Mouse (Mus musculus) heart, embryonic 12.5 days (tissue): ENCODE measurements around the gene Irgc1. TPM values are rescaled to one million over a fixed set of nuclear protein-coding genes. Genes with fewer than 3 reads are reported as not detected.

Experiments
- ATAC-seq: fragments of 200-750 bp; cut with Nextera tagmentation; 2 replicates; pipeline ENCODE4 v1.8.0; 2017; ENCODE audit warnings: moderate TSS enrichment, moderate library complexity; ENCODE audit not compliant: insufficient number of reproducible peaks, low FRiP score
- H3K27ac ChIP-seq: fragments of 300-500 bp; sonication (generic); 2 replicates; pipeline ENCODE4 v1.5.1; 2016; ENCODE audit warnings: mild to moderate bottlenecking, moderate library complexity; ENCODE audit not compliant: poor library complexity, severe bottlenecking
- H3K27me3 ChIP-seq: fragments of 300-500 bp; sonication (generic); replicated peaks from 2 replicates; pipeline ENCODE4 v1.6.1; 2016; ENCODE audit warnings: mild to moderate bottlenecking, moderate library complexity
- H3K36me3 ChIP-seq: fragments of 300-500 bp; sonication (generic); 2 replicates; pipeline ENCODE4 v1.6.1; 2016; ENCODE audit warnings: mild to moderate bottlenecking, moderate library complexity
- H3K4me1 ChIP-seq: fragments of 300-500 bp; sonication (generic); replicated peaks from 2 replicates; pipeline ENCODE4 v1.6.1; 2016; ENCODE audit warnings: mild to moderate bottlenecking
- H3K4me2 ChIP-seq: fragments of 300-500 bp; sonication (generic); 2 replicates; pipeline ENCODE4 v1.6.1; 2016; ENCODE audit warnings: mild to moderate bottlenecking, moderate library complexity
- H3K4me3 ChIP-seq: fragments of 300-500 bp; sonication (generic); 2 replicates; pipeline ENCODE4 v1.5.1; 2016; ENCODE audit warnings: mild to moderate bottlenecking
- H3K9ac ChIP-seq: fragments of 300-500 bp; sonication (generic); 2 replicates; pipeline ENCODE4 v1.6.1; 2016; ENCODE audit warnings: mild to moderate bottlenecking, moderate library complexity
- H3K9me3 ChIP-seq: fragments of 300-500 bp; sonication (generic); replicated peaks from 2 replicates; pipeline ENCODE4 v1.6.1; 2016; ENCODE audit warnings: mild to moderate bottlenecking, moderate library complexity
- WGBS: fragments of 180-500 bp; shearing (Covaris S2); methylation state at CpG from one replicate; pipeline ENCODE4 v1.1.7; 2016; 5-methylcytosine and 5-hydroxymethylcytosine counted together
- polyA plus RNA-seq: library from polyadenylated mRNA; unstranded; fragments of >200 nt; fragmentation: Nextera tagmentation; extraction: Ambion mirVana; gene quantifications from 2 replicates; pipeline ENCODE4 v1.2.1, GENCODE M21; 2016

Gene Irgc1
- polyA plus RNA-seq, 1 experiment from 2014 or later, result not detected

GRCm38 (mm10) chr7:24455726-24456125, 3.6 kb upstream of the Irgc1 start:
- Histone ChIP-seq H3K27ac (no peak overlapping the region), H3K36me3 (no peaks in the 10 kb centered on the region), H3K9me3 (no peaks in the 10 kb centered on the region), H3K4me2 (no peak overlapping the region), H3K4me1 (0 out of 2 replicates have a peak, but pooled peaks cover 6% of the 10 kb centered on the region), H3K4me3 (no peak overlapping the region), H3K27me3 (peaks cover 9% of the 10 kb centered on the region), H3K9ac (no peak overlapping the region)
- ATAC-seq, result no peak
- 64% methylated on average over 5 of the region's 5 CpGs for WGBS

- no peaks in the 10 kb centered on the region for H3K9me3 ChIP-seq
- no peaks in the 10 kb centered on the region for H3K36me3 ChIP-seq
- WGBS, result 63% methylated on average over 2 of the region's 2 CpGs
- ATAC-seq, result no peak
- H3K4me3 ChIP-seq, result no peak overlapping the region
- H3K27me3 ChIP-seq, result peaks cover 14% of the 10 kb centered on the region; the same call in 1 of the 2 replicates
- H3K4me1 ChIP-seq, result no peaks in the 10 kb centered on the region
- no peak overlapping the region for H3K4me2 ChIP-seq
- H3K27ac ChIP-seq, result no peak overlapping the region
- no peak overlapping the region for H3K9ac ChIP-seq
Observed at GRCm38 (mm10) chr7:24454199-24454598, 2.1 kb upstream of the Irgc1 start.

- no peaks in the 10 kb centered on the region for H3K4me1 ChIP-seq
- 49% methylated on average over 9 of the region's 9 CpGs for WGBS
- no peak for ATAC-seq
- no peak overlapping the region for H3K4me2 ChIP-seq
- H3K9me3 ChIP-seq, result no peaks in the 10 kb centered on the region
- no peak overlapping the region for H3K4me3 ChIP-seq
- peaks cover 6% of the 10 kb centered on the region; the same call in 1 of the 2 replicates for H3K27me3 ChIP-seq
- H3K27ac ChIP-seq, result no peak overlapping the region
- H3K36me3 ChIP-seq, result no peaks in the 10 kb centered on the region
- H3K9ac ChIP-seq, result no peak overlapping the region
Observed at GRCm38 (mm10) chr7:24450585-24451017, 1.5 kb downstream of the Irgc1 start.

- H3K4me2 ChIP-seq, result no peak overlapping the region
- no peaks in the 10 kb centered on the region for H3K9me3 ChIP-seq
- no peaks in the 10 kb centered on the region for H3K4me1 ChIP-seq
- H3K4me3 ChIP-seq, result no peak overlapping the region
- 49% methylated on average over 14 of the region's 14 CpGs for WGBS
- H3K27me3 ChIP-seq, result peaks cover 6% of the 10 kb centered on the region; the same call in 1 of the 2 replicates
- no peaks in the 10 kb centered on the region for H3K36me3 ChIP-seq
- H3K9ac ChIP-seq, result no peak overlapping the region
- no peak for ATAC-seq
- no peak overlapping the region for H3K27ac ChIP-seq
Observed at GRCm38 (mm10) chr7:24448782-24449517, 3.1 kb downstream of the Irgc1 start.

- Histone ChIP-seq H3K4me2 (no peak overlapping the region), H3K9me3 (no peaks in the 10 kb centered on the region), H3K4me1 (no peaks in the 10 kb centered on the region), H3K4me3 (no peak overlapping the region), H3K27ac (no peak overlapping the region), H3K27me3 (peaks cover 6% of the 10 kb centered on the region; the same call in 1 of the 2 replicates), H3K9ac (no peak overlapping the region), H3K36me3 (no peaks in the 10 kb centered on the region)
- ATAC-seq, result no peak
- WGBS, result 65% methylated on average over 7 of the region's 7 CpGs
Observed at GRCm38 (mm10) chr7:24446697-24447340, 5.3 kb downstream of the Irgc1 start.

GRCm38 (mm10) chr7:24445266-24445926, 6.7 kb downstream of the Irgc1 start:
- no peak for ATAC-seq
- no peaks in the 10 kb centered on the region for H3K36me3 ChIP-seq
- WGBS, result 83% methylated on average over 9 of the region's 9 CpGs

GRCm38 (mm10) chr7:24442313-24442712, 9.8 kb downstream of the Irgc1 start:
- no peaks in the 10 kb centered on the region for H3K36me3 ChIP-seq
- 57% methylated on average over 8 of the region's 8 CpGs for WGBS

More at GRCm38 (mm10) chr7:24445266-24445926, 6.7 kb downstream of the Irgc1 start:
- Histone ChIP-seq H3K27ac (no peak overlapping the region), H3K4me2 (no peak overlapping the region), H3K4me1 (0 out of 2 replicates have a peak, but pooled peaks cover 4% of the 10 kb centered on the region), H3K9ac (no peak overlapping the region), H3K27me3 (0 out of 2 replicates have a peak, but pooled peaks cover 2% of the 10 kb centered on the region), H3K9me3 (no peaks in the 10 kb centered on the region), H3K4me3 (no peak overlapping the region)

GRCm38 (mm10) chr7:24441785-24442184, 10.3 kb downstream of the Irgc1 start:
- WGBS, result 5% methylated on average over 1 of the region's 1 CpGs
- H3K27ac ChIP-seq, result no peak overlapping the region
- H3K27me3 ChIP-seq, result no peaks in the 10 kb centered on the region
- no peak overlapping the region for H3K4me2 ChIP-seq
- no peak for ATAC-seq
- no peaks in the 10 kb centered on the region for H3K36me3 ChIP-seq
- H3K4me3 ChIP-seq, result no peak overlapping the region
- H3K9ac ChIP-seq, result no peak overlapping the region
- no peaks in the 10 kb centered on the region for H3K9me3 ChIP-seq
- peaks cover 13% of the 10 kb centered on the region for H3K4me1 ChIP-seq

More at GRCm38 (mm10) chr7:24442313-24442712, 9.8 kb downstream of the Irgc1 start:
- no peak overlapping the region for H3K4me2 ChIP-seq
- H3K27me3 ChIP-seq, result no peaks in the 10 kb centered on the region
- peaks cover 13% of the 10 kb centered on the region for H3K4me1 ChIP-seq
- H3K4me3 ChIP-seq, result no peak overlapping the region
- H3K9me3 ChIP-seq, result no peaks in the 10 kb centered on the region
- ATAC-seq, result no peak
- H3K27ac ChIP-seq, result no peak overlapping the region
- H3K9ac ChIP-seq, result no peak overlapping the region

- H3K27ac ChIP-seq, result no peak overlapping the region
- no peaks in the 10 kb centered on the region for H3K36me3 ChIP-seq
- no peaks in the 10 kb centered on the region for H3K9me3 ChIP-seq
- ATAC-seq, result no peak
- no peak overlapping the region for H3K4me2 ChIP-seq
- peaks cover 13% of the 10 kb centered on the region for H3K4me1 ChIP-seq
- no peak overlapping the region for H3K9ac ChIP-seq
- WGBS, result 63% methylated on average over 7 of the region's 7 CpGs
- no peak overlapping the region for H3K4me3 ChIP-seq
- H3K27me3 ChIP-seq, result no peaks in the 10 kb centered on the region
Observed at GRCm38 (mm10) chr7:24439891-24440290, 12.2 kb downstream of the Irgc1 start.

- no peak overlapping the region for H3K4me2 ChIP-seq
- 77% methylated on average over 6 of the region's 6 CpGs for WGBS
- H3K4me1 ChIP-seq, result peaks cover 13% of the 10 kb centered on the region
- H3K9ac ChIP-seq, result no peak overlapping the region
- ATAC-seq, result no peak
- H3K27me3 ChIP-seq, result peaks cover 3% of the 10 kb centered on the region
- no peaks in the 10 kb centered on the region for H3K9me3 ChIP-seq
- no peak overlapping the region for H3K27ac ChIP-seq
- H3K36me3 ChIP-seq, result no peaks in the 10 kb centered on the region
- no peak overlapping the region for H3K4me3 ChIP-seq
Observed at GRCm38 (mm10) chr7:24439191-24439590, 12.9 kb downstream of the Irgc1 start.

GRCm38 (mm10) chr7:24437981-24438380, 14.1 kb downstream of the Irgc1 start:
- H3K36me3 ChIP-seq, result no peaks in the 10 kb centered on the region
- no peaks in the 10 kb centered on the region for H3K9me3 ChIP-seq
- H3K4me2 ChIP-seq, result no peak overlapping the region
- H3K4me3 ChIP-seq, result no peak overlapping the region
- H3K9ac ChIP-seq, result no peak overlapping the region
- WGBS, result 32% methylated on average over 10 of the region's 10 CpGs
- H3K27me3 ChIP-seq, result peaks cover 15% of the 10 kb centered on the region
- ATAC-seq, result no peak
- H3K27ac ChIP-seq, result no peak overlapping the region
- H3K4me1 ChIP-seq, result peaks cover 13% of the 10 kb centered on the region
